Mouse (Mus musculus) kidney, adult 8-10 months (tissue): ENCODE results near the gene Boc.
A peak's percentile ranks its signal among the peaks of the same experiment; 100 is the strongest.

ENCODE experiments used
- DNase-seq, 2 experiments: peaks; one replicate each; pipeline ENCODE4 v3.0.0; 2022

Boc gene

GRCm38 (mm10) chr16:44558471-44559329 is at the start of gene Boc:
Gene Boc (minus strand): TSS chr16:44558897.
- peak; percentile 54 to 56 for DNase-seq

GRCm38 (mm10) chr16:44606643-44607042 is 47.9 kb upstream of the Boc start:
- DNase-seq: no peak

- no peak for DNase-seq
Measured at GRCm38 (mm10) chr16:44604021-44604616, 45.4 kb upstream of the Boc start.

GRCm38 (mm10) chr16:44601999-44602794 is 43.5 kb upstream of the Boc start:
- DNase-seq: no peak

GRCm38 (mm10) chr16:44601182-44601581 is 42.5 kb upstream of the Boc start:
- no peak for DNase-seq

GRCm38 (mm10) chr16:44597106-44597806 is 38.6 kb upstream of the Boc start:
- no peak for DNase-seq

- DNase-seq: no peak
Measured at GRCm38 (mm10) chr16:44589506-44589905, 30.8 kb upstream of the Boc start.

- DNase-seq: no peak
Measured at GRCm38 (mm10) chr16:44579421-44580024, 20.8 kb upstream of the Boc start.

GRCm38 (mm10) chr16:44578551-44578950 is 19.9 kb upstream of the Boc start:
- DNase-seq: no peak

GRCm38 (mm10) chr16:44568056-44568455 is 9.4 kb upstream of the Boc start:
- no peak for DNase-seq

- DNase-seq: no peak
Measured at GRCm38 (mm10) chr16:44565328-44566210, 6.9 kb upstream of the Boc start.

- DNase-seq: no peak
Measured at GRCm38 (mm10) chr16:44564359-44564758, 5.7 kb upstream of the Boc start.

- DNase-seq: no peak
Measured at GRCm38 (mm10) chr16:44562061-44562460, 3.4 kb upstream of the Boc start.

GRCm38 (mm10) chr16:44560214-44560613 is 1.5 kb upstream of the Boc start:
- DNase-seq: no peak

GRCm38 (mm10) chr16:44559330-44559695 is 616 bp upstream of the Boc start:
- DNase-seq: no peak

- DNase-seq: peak; percentile 45 to 65
Measured at GRCm38 (mm10) chr16:44557661-44558470, 831 bp downstream of the Boc start.

GRCm38 (mm10) chr16:44557084-44557483 is 1.6 kb downstream of the Boc start:
- no peak for DNase-seq

GRCm38 (mm10) chr16:44555791-44556709 is 2.6 kb downstream of the Boc start:
- no peak for DNase-seq

GRCm38 (mm10) chr16:44553861-44554260 is 4.8 kb downstream of the Boc start:
- no peak for DNase-seq
